Mouse (Mus musculus) heart, adult 18-20 months (tissue): ENCODE results near the gene Utp18. TPM values are rescaled to one million over a fixed set of nuclear protein-coding genes. Genes with fewer than 3 reads are reported as not detected.
"Not testable (repeated sequence)": the region's sequence is repeated elsewhere in the genome, so short reads cannot be mapped to it uniquely, and the experiment has no call there.

Experiments used
- DNase-seq, 2 experiments: peaks; one replicate each; pipeline ENCODE4 v3.0.0; 2021 to 2022; ENCODE audit warnings: mixed read lengths in 1 of 2
- long read RNA-seq, 2 experiments: library from polyadenylated mRNA; stranded (forward); transcript quantifications; one replicate each; pipeline ENCODE4 v2.0.0; 2021
- total RNA-seq, 2 experiments: library from RNA; stranded (reverse); gene quantifications; 2 replicates each; pipeline ENCODE4 v1.2.3; 2021

Utp18 gene
- total RNA-seq = 10 to 100 TPM in 1 of 2 experiments, 1 to 10 TPM in 1; 9.4 to 10.5 TPM
- long read RNA-seq, experiment 1, transcript Utp18-201 (14 exons, 2,613 nt) = major isoform, 18 of 23 reads
- long read RNA-seq, experiment 1, partial matches to known transcripts = 2 of 23 reads
- long read RNA-seq, experiment 1, other reads (novel, unspliced or antisense) = 3 of 23 reads
- long read RNA-seq, experiment 2, transcript Utp18-201 (14 exons, 2,613 nt) = major isoform, 8 of 9 reads
- long read RNA-seq, experiment 2, partial matches to known transcripts = 0 of 9 reads
- long read RNA-seq, experiment 2, other reads (novel, unspliced or antisense) = 1 of 9 reads

GRCm38 (mm10) chr11:93885572-93886410 lies at the start of gene Utp18, which contains the start of gene Mbtd1:
Gene Utp18 (minus strand): TSS chr11:93885766.
Gene Mbtd1 (plus strand): TSS chr11:93885852.
- peak; percentile 98 to 99 for DNase-seq

GRCm38 (mm10) chr11:93929106-93929505 lies 43.5 kb upstream of the Utp18 start:
- DNase-seq = no peak

GRCm38 (mm10) chr11:93915019-93915418 lies 29.5 kb upstream of the Utp18 start:
- not testable (repeated sequence) for DNase-seq

- DNase-seq = no peak
Observed at GRCm38 (mm10) chr11:93911603-93912002, 26.0 kb upstream of the Utp18 start.

GRCm38 (mm10) chr11:93908829-93909228 lies 23.3 kb upstream of the Utp18 start:
- DNase-seq = no peak

GRCm38 (mm10) chr11:93907839-93908238 lies 22.3 kb upstream of the Utp18 start:
- no peak for DNase-seq

GRCm38 (mm10) chr11:93906834-93907233 lies 21.3 kb upstream of the Utp18 start:
- DNase-seq = no peak

- DNase-seq = no peak
Observed at GRCm38 (mm10) chr11:93897732-93898131, 12.2 kb upstream of the Utp18 start.

GRCm38 (mm10) chr11:93887080-93887447 lies 1.5 kb upstream of the Utp18 start:
- DNase-seq = peak; percentile 4 to 10

- DNase-seq = peak; percentile 10 to 28
Observed at GRCm38 (mm10) chr11:93886411-93887079, 979 bp upstream of the Utp18 start.

GRCm38 (mm10) chr11:93884901-93885571 lies 530 bp downstream of the Utp18 start:
- DNase-seq = peak; percentile 59 to 69

- no peak for DNase-seq
Observed at GRCm38 (mm10) chr11:93884068-93884467, 1.5 kb downstream of the Utp18 start.

- no peak for DNase-seq
Observed at GRCm38 (mm10) chr11:93862638-93863037, 22.9 kb downstream of the Utp18 start.

GRCm38 (mm10) chr11:93862045-93862623 lies 23.4 kb downstream of the Utp18 start:
- no peak for DNase-seq

- DNase-seq = no peak
Observed at GRCm38 (mm10) chr11:93861193-93861592, 24.4 kb downstream of the Utp18 start.

- DNase-seq = no peak
Observed at GRCm38 (mm10) chr11:93860540-93861172, 24.9 kb downstream of the Utp18 start.

- peak; percentile 45 to 80 for DNase-seq
Observed at GRCm38 (mm10) chr11:93856284-93856955, 29.1 kb downstream of the Utp18 start.

- DNase-seq = no peak
Observed at GRCm38 (mm10) chr11:93852546-93852945, 33.0 kb downstream of the Utp18 start.

GRCm38 (mm10) chr11:93847342-93847741 lies 38.2 kb downstream of the Utp18 start:
- no peak for DNase-seq

- no peak for DNase-seq
Observed at GRCm38 (mm10) chr11:93835800-93836199, 49.8 kb downstream of the Utp18 start.

GRCm38 (mm10) chr11:93829971-93830370 lies 55.6 kb downstream of the Utp18 start:
- no peak for DNase-seq
